Mouse (Mus musculus): Measurements from ENCODE around the gene Usp5.
A peak's percentile ranks its signal among the peaks of the same experiment; 100 is the strongest.
"Not testable (repeated sequence)": the region's sequence is repeated elsewhere in the genome, so short reads cannot be mapped to it uniquely, and the experiment has no call there.

The Usp5 gene

GRCm38 (mm10) chr6:124839805-124840204 is 10.5 kb upstream of the Usp5 start:
- no peak for DNase-seq

GRCm38 (mm10) chr6:124836411-124836810 is 7.1 kb upstream of the Usp5 start:
- no peak for DNase-seq

- DNase-seq: no peak
These were observed 6.2 kb upstream of the Usp5 start for GRCm38 (mm10) chr6:124835531-124835930.

GRCm38 (mm10) chr6:124834512-124835081 is 5.3 kb upstream of the Usp5 start:
- DNase-seq: no peak

- DNase-seq: no peak
These were observed 2.4 kb upstream of the Usp5 start for GRCm38 (mm10) chr6:124831649-124832048.

- DNase-seq: not testable (repeated sequence)
These were observed 1.9 kb upstream of the Usp5 start for GRCm38 (mm10) chr6:124831199-124831598.

- DNase-seq: peak; percentile 96
These were observed 766 bp upstream of the Usp5 start for GRCm38 (mm10) chr6:124829799-124830700.

- DNase-seq: peak; percentile 71
These were observed 1.1 kb downstream of the Usp5 start for GRCm38 (mm10) chr6:124828101-124828592.

- no peak for DNase-seq
These were observed 7.2 kb downstream of the Usp5 start for GRCm38 (mm10) chr6:124822049-124822448.

- DNase-seq: no peak
These were observed 8.4 kb downstream of the Usp5 start for GRCm38 (mm10) chr6:124820891-124821290.

- no peak for DNase-seq
These were observed 11.3 kb downstream of the Usp5 start for GRCm38 (mm10) chr6:124817971-124818370.

GRCm38 (mm10) chr6:124817563-124817962 is 11.7 kb downstream of the Usp5 start:
- no peak for DNase-seq

GRCm38 (mm10) chr6:124817125-124817524 is 12.2 kb downstream of the Usp5 start:
- no peak for DNase-seq

- DNase-seq: no peak
These were observed 12.7 kb downstream of the Usp5 start for GRCm38 (mm10) chr6:124816611-124817010.

- no peak for DNase-seq
These were observed 14.2 kb downstream of the Usp5 start for GRCm38 (mm10) chr6:124814858-124815774.

- no peak for DNase-seq
These were observed 14.8 kb downstream of the Usp5 start for GRCm38 (mm10) chr6:124814448-124814847.

- peak; percentile 94 for DNase-seq
These were observed 15.4 kb downstream of the Usp5 start, which contains the start of gene Tpi1 for GRCm38 (mm10) chr6:124813933-124814332. Gene Tpi1 (minus strand): TSS chr6:124814296.

GRCm38 (mm10) chr6:124813496-124813895 is 15.8 kb downstream of the Usp5 start:
- DNase-seq: peak; percentile 73

GRCm38 (mm10) chr6:124812848-124813247 is 16.4 kb downstream of the Usp5 start:
- no peak for DNase-seq

GRCm38 (mm10) chr6:124811701-124812560 is 17.4 kb downstream of the Usp5 start:
- DNase-seq: no peak

GRCm38 (mm10) chr6:124811403-124811665 is 17.9 kb downstream of the Usp5 start:
- DNase-seq: no peak
